Mouse (Mus musculus): ENCODE measurements at regions not wholly inside any gene's neighbourhood (a gene's known extent, or its start where the extent isn't known, plus 50 kb on each side); places are given as distances from the start of the nearest gene placed in this dataset.
A peak's percentile ranks its signal among the peaks of the same experiment; 100 is the strongest.

DNA sequence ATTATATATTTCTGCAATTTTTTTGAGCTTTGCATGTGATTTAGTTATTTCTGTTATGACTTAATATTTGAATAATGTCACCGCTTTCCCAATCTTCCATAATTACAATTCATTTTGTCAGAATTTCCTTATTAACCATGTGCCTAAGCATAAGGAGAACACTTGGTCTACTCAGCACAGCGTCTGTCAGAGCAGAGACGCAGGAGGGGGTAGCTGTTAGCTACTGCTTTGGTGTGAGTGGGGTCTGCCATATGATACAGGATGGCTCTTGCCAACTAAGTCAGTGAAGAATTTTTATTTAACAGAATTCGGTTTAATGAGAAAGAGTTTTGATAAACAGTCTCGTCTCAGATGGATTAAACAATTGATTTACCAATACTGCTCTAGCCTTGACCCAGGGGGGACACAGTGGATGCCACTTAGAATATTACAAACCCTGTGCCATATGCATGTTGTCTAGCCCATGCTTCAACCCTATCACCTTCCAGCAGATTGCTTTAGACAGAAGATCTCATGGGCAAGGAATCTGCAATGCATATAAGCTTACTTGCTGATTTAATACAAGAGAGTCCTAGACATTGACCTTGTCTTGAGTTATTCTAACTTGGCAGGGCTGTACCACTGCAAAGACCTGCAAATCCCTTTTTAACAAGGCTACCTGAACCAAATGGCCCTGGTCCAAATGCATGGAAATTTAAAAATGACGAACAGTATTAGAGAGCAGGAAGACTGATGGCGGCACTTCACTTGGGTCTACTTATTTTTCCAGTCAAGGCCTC lies 434.9 kb downstream of the Rnf144b start:
- no peak for DNase-seq (ENCODE audit: extremely low spot score, low read depth, low spot score)

DNA sequence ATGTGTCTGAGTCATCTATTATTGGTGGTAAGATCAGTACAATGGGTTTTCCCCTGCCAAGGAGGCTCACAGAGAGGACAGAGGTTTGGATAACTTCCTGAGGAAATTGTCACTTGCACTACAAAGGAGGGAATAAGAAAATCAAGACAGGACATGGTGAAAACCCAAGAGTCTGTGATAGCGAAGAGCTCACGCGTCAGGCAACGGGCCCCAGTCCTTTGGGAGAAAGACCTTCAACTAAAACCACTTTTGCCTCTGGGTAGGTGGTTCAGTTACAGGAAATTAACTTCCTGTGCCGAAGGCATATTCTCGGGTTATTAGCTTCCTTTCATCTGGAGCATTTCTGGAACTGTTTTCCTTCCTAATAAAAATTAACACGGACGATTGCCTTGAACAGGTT lies 440.4 kb downstream of the Rnf144b start:
- DNase-seq (ENCODE audit: extremely low spot score, low read depth, low spot score) = no peak

DNA sequence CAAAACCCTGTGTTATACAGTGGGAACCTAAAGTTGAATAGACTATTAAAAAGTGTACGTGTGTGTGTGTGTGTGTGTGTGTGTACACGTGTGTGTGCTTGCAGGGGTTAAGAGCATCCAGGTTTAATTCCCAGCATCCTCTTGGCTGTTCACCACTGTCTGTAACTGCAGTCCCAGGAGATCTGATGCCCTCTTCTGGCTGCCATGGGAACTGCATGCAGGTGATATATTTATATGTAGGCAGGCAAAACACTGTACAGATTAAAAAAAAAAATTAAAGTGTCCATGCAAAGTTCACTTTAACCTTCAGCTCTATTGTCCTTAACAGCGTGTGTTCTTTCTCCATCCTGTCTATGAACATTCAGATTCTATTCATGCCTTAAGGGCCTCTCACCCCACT lies 454.1 kb downstream of the Rnf144b start:
- DNase-seq (ENCODE audit: extremely low spot score, low read depth, low spot score) = no peak

- DNase-seq (ENCODE audit: extremely low spot score, low read depth, low spot score) = no peak
Measured at GRCm38 (mm10) chr13:47580144-47580543, 457.7 kb downstream of the Rnf144b start.

DNA sequence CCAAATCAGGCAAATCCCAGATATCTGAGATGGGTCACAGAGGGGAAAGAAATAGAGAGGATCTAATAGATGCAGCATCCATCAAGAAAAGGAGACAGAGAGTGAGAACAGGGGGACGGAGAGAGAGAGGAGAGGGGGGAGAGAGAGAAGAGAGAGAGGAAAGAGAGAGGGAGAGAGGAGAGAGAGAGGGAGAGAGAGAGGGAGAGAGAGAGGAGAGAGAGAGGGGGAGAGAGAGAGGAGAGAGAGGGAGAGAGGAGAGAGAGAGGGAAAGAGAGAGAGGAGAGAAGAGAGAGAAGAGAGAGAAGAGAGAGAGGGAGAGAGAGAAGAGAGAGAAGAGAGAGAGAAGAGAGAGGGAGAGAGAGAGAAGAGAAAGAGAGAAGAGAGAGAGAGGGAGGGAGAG lies 462.7 kb downstream of the Rnf144b start:
- no peak for DNase-seq (ENCODE audit: extremely low spot score, low read depth, low spot score)

DNA sequence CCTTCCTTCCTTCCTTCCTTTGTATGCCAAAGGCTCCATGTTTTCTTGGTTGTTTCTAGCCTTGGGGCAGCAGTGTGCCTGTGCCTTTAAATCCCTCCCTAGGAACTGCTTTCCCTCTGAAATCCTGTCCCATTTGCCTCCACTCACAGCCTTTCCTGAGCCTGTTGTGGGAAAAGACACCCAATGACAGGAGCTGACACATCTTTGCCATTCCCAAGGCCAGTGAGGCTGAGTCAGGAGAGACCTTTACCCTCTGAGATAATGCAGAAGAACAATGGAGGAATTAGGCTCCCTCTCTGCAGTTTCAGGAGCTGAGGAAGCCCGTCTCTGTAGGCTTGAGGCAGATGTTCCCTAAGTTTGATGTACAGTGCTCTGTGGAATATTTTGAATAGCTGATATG lies 480.2 kb downstream of the Rnf144b start:
- DNase-seq (ENCODE audit: extremely low spot score, low read depth, low spot score) = no peak

GRCm38 (mm10) chr13:47611439-47611838 lies 489.0 kb downstream of the Rnf144b start:
- no peak for DNase-seq (ENCODE audit: extremely low spot score, low read depth, low spot score)

DNA sequence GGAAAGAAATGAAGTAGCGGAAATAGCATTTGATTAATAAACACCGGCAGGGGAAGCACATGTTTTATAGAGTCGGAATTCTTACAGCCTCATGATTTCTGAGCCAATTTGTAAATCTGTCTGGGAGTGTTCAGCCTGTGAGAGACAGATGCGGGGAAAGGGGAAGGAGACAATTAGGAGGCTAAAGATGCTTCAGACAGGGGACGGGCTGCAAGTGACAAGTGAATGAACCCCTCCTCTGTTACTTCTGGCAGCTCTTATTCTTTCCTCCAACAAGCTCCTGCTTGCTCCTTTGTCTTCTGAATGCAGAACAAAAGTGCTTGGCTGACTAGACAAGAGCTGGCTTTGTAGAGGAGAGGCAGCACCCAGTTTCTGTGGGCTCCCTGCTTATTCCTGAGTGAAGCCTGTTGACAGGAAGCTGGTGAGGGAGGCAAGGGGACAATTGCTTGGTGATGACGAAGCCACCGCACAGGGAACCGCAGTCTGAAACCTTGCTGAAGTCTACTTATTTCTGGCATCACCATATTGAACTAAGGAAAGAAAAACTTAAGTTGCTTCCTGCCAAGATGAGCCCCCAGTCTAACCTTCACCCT lies 514.2 kb downstream of the Rnf144b start:
- no peak for DNase-seq (ENCODE audit: extremely low spot score, low read depth, low spot score)

GRCm38 (mm10) chr13:47642341-47642740 lies 519.9 kb downstream of the Rnf144b start:
- no peak for DNase-seq (ENCODE audit: extremely low spot score, low read depth, low spot score)

- no peak for DNase-seq (ENCODE audit: extremely low spot score, low read depth, low spot score)
Measured at GRCm38 (mm10) chr13:47645081-47645480, 522.6 kb downstream of the Rnf144b start.

GRCm38 (mm10) chr13:47647693-47648092 lies 525.2 kb downstream of the Rnf144b start:
- DNase-seq (ENCODE audit: extremely low spot score, low read depth, low spot score) = no peak

GRCm38 (mm10) chr13:47650093-47650492 lies 527.6 kb downstream of the Rnf144b start:
- DNase-seq (ENCODE audit: extremely low spot score, low read depth, low spot score) = no peak

DNA sequence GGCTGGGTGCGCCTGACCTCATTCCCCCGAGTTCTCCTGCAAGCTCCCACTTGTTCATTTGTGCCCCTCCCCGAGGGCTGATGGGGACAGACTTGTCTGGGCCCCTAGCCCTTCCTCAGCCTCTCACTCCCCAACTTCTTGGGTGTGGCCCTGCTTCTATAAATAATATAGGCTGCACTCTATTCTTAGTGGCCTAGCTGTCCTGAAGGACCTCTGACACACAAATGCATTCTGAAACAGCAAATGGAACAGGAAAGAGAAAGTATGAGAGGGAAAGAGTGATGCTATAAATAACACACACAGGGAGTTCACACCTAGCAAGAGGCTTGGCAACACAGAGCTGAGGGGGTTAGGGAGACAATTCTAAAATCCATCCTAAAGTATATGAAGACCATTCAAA lies 544.0 kb downstream of the Rnf144b start:
- DNase-seq (ENCODE audit: extremely low spot score, low read depth, low spot score) = no peak

DNA sequence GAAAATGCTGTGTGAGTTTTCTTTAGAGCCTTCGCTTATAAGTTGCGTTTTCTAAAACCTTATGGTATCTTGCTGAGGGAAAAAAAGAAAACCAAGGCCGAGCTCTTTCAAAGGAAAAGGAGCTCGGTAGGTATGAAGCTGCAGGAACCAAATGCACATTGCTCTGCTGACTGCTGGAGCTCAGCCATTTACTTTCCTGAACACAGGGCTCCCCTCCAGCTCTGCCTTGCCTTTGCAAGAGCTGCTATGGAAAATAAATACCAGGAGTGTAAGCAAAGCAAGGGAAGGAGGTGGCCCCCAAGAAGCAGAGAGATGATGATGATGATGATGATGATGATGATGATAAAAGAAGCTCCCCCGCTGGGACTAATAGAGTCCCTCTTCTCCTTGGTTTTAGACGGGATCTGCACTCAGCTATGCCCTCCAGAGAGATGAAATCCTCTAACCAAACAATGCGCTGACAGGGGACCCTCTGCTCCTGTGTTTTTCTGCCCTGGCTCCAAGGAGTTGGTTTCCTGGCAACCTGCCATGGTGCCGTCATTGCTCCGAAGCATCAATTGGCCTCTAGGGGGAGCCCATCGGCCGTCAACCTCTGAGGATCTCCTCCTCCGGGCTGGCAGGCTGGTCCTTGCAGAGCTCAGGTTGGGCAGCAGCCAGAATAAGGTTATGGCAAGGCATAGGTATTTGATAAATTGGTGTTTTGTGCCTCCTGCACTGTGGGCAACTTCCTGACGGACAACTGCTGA lies 544.7 kb downstream of the Rnf144b start:
- DNase-seq (ENCODE audit: extremely low spot score, low read depth, low spot score) = no peak

- peak; percentile 30 for DNase-seq (ENCODE audit: extremely low spot score, low read depth, low spot score)
Measured at GRCm38 (mm10) chr13:47688131-47688530, 565.7 kb downstream of the Rnf144b start.

- DNase-seq (ENCODE audit: extremely low spot score, low read depth, low spot score) = no peak
Measured at GRCm38 (mm10) chr13:47693815-47694214, 567.2 kb upstream of the Id4 start.

DNA sequence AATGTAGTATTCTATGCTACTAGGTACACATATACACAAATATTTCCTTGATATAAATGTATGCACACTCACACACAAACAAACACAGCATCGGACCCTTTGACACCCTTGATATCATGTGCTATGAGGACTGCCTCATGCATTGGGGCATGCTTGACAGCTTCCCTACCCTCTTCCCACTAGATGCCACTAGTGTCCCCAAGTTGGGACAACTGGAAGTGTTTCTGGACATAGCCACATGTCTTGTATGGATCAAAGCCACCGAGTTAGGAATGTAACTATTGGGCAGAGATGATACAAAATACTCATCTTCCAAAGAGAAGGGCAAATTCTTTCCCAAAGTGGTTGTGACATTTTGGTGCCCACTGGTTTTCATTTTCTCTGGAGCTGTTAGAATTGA lies 565.2 kb upstream of the Id4 start:
- no peak for DNase-seq (ENCODE audit: extremely low spot score, low read depth, low spot score)

DNA sequence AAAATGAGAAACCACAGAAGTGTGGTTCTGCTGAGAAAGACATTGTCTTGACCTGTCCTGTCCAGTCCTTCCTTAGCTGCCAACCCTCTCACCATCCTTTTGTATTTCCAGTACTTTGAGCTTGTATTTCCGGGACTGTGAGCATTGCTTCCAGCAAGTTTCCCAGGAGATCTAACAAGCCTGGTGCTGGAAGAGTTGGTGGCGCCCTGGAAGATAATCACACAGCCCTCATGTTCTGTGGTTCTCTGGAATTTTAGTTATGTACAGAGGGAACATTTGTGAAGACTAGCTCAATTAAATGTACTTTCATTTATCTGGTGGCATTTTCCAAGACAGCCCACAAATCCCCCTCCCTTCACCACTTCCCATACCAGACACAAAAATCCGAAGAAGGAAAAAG lies 560.5 kb upstream of the Id4 start:
- DNase-seq (ENCODE audit: extremely low spot score, low read depth, low spot score) = no peak

DNA sequence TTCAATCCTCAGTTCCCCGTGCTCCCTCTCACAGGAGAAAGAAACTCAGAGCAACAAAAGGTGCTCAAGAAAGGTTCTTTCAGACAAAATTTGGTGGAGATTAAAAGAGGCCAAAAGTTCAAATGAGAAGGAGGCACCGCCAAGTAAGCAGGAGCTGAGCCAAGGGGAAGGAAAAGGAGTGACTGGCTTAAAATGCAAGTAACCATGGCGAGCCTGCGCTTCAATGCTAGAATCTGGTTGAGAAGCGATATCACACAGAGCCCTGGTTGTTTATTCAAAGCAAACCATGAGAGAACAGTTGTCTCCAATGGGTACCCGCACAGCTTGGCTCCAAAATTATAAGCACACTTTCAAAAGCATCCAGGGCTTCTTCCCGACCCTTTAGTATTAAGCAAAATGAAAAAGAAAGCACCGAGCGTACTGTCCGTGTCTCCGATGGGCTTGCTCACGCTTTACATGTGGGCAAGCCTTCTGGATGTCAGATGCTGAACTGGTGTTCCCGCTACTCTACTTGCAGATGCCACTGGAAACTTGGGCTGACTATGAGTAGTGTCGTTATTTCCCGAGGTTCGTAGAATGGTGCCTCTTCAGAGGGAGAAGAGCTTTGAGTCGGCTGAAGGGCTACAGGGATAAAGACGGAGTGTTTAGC lies 552.9 kb upstream of the Id4 start:
- no peak for DNase-seq (ENCODE audit: extremely low spot score, low read depth, low spot score)

GRCm38 (mm10) chr13:47709323-47709722 lies 551.7 kb upstream of the Id4 start:
- DNase-seq (ENCODE audit: extremely low spot score, low read depth, low spot score) = no peak

DNA sequence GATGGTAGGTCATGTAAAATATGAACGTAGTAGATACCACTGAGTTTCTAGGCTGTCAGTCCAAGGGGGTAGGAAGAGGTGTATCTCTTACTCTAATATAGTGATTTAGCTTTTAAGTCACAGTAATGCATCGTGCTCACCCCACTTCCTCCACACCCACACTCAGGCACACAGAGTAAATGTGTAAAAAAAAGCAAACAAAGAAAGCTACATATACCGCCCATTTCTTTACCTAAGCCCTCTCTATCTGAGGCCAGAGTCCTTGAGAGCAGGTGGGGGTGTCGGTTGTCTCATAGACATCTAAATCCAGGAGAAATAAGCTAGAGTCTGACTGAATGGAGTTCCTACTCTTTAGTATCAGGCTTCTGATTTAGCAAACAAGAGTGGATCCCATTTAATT lies 548.5 kb upstream of the Id4 start:
- DNase-seq (ENCODE audit: extremely low spot score, low read depth, low spot score) = no peak

DNA sequence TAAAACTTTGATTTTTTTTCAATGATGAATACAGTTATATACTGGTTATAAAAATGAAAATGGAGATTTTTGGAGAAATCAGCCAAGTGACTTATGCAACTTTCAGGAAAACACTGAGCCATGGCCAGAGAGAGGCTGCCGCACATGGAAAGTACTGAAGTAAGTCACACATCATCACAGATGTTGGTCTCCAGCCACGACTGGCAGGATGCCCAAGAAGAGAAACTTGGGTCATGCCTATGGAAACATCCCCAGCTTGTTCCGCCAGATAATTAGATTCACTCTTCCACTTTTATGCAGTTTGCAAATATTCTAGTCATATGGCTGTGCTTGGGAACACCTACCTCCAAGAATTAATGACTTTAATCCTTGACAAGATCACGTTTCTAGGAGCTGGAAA lies 544.8 kb upstream of the Id4 start:
- no peak for DNase-seq (ENCODE audit: extremely low spot score, low read depth, low spot score)

All from hindlimb bud, embryonic 11.5 days (tissue).